Mouse (Mus musculus): ENCODE results near the gene Atp2b2.

- TF ChIP-seq POLR2A (IDR thresholded peaks at IDR 0.05; ENCODE audit: insufficient read depth, low read depth, low read length) (no peak), CTCF (IDR thresholded peaks at IDR 0.05; ENCODE audit: insufficient read depth, low read depth, low read length) (no peak)
These were observed 32.5 kb upstream of the Atp2b2 start for GRCm38 (mm10) chr6:114074929-114075328.

All from olfactory bulb, adult 2 months (tissue).